Mouse (Mus musculus) cerebellum, adult 8-10 months (tissue): Measurements from ENCODE around the gene Phactr1.
"Not testable (repeated sequence)": the region's sequence is repeated elsewhere in the genome, so short reads cannot be mapped to it uniquely, and the experiment has no call there.

Source experiments
- DNase-seq: peaks from one replicate; pipeline ENCODE4 v3.0.0; 2022

Phactr1 gene

GRCm38 (mm10) chr13:42932046-42932445 lies 251.6 kb downstream of the Phactr1 start:
- DNase-seq = no peak

- no peak for DNase-seq
Observed at GRCm38 (mm10) chr13:42934538-42935126, 254.2 kb downstream of the Phactr1 start.

- DNase-seq = no peak
Observed at GRCm38 (mm10) chr13:42937871-42938270, 257.4 kb downstream of the Phactr1 start.

- DNase-seq = no peak
Observed at GRCm38 (mm10) chr13:42938346-42938745, 257.9 kb downstream of the Phactr1 start.

- no peak for DNase-seq
Observed at GRCm38 (mm10) chr13:42940271-42940670, 259.8 kb downstream of the Phactr1 start.

- DNase-seq = no peak
Observed at GRCm38 (mm10) chr13:42944106-42944505, 263.7 kb downstream of the Phactr1 start.

- DNase-seq = not testable (repeated sequence)
Observed at GRCm38 (mm10) chr13:42945201-42945600, 264.8 kb downstream of the Phactr1 start.

GRCm38 (mm10) chr13:42948717-42949265 lies 268.4 kb downstream of the Phactr1 start:
- no peak for DNase-seq

- DNase-seq = no peak
Observed at GRCm38 (mm10) chr13:42949336-42949735, 268.9 kb downstream of the Phactr1 start.

GRCm38 (mm10) chr13:42950056-42950455 lies 269.6 kb downstream of the Phactr1 start:
- no peak for DNase-seq

GRCm38 (mm10) chr13:42952037-42952721 lies 271.8 kb downstream of the Phactr1 start:
- DNase-seq = no peak

GRCm38 (mm10) chr13:42953071-42953470 lies 272.6 kb downstream of the Phactr1 start:
- DNase-seq = no peak

- DNase-seq = no peak
Observed at GRCm38 (mm10) chr13:42954116-42954515, 273.7 kb downstream of the Phactr1 start.

GRCm38 (mm10) chr13:42956327-42956726 lies 275.9 kb downstream of the Phactr1 start:
- no peak for DNase-seq

GRCm38 (mm10) chr13:42957856-42958255 lies 277.4 kb downstream of the Phactr1 start:
- no peak for DNase-seq

- no peak for DNase-seq
Observed at GRCm38 (mm10) chr13:42958867-42959266, 278.4 kb downstream of the Phactr1 start.

- no peak for DNase-seq
Observed at GRCm38 (mm10) chr13:42961561-42961960, 281.1 kb downstream of the Phactr1 start.

- no peak for DNase-seq
Observed at GRCm38 (mm10) chr13:42968537-42968936, 288.1 kb downstream of the Phactr1 start.

- no peak for DNase-seq
Observed at GRCm38 (mm10) chr13:42973561-42973960, 293.1 kb downstream of the Phactr1 start.

- DNase-seq = no peak
Observed at GRCm38 (mm10) chr13:42973961-42974360, 293.5 kb downstream of the Phactr1 start.

GRCm38 (mm10) chr13:42974506-42974905 lies 294.1 kb downstream of the Phactr1 start:
- no peak for DNase-seq

GRCm38 (mm10) chr13:42976144-42976543 lies 295.7 kb downstream of the Phactr1 start:
- no peak for DNase-seq

- DNase-seq = no peak
Observed at GRCm38 (mm10) chr13:42976967-42977366, 296.5 kb downstream of the Phactr1 start.

- no peak for DNase-seq
Observed at GRCm38 (mm10) chr13:42980581-42980980, 300.2 kb downstream of the Phactr1 start.
